Mouse (Mus musculus) cortical plate, adult 2 months (tissue): ENCODE measurements around the gene Elfn2. TPM values are rescaled to one million over a fixed set of nuclear protein-coding genes. Genes with fewer than 3 reads are reported as not detected.

Experiments used
- H3K27ac ChIP-seq: fragments of 200-500 bp; 2 replicates; pipeline ENCODE4 v1.5.1; 2012; ENCODE audit warnings: low read length, control low read depth, inconsistent platforms; ENCODE audit not compliant: insufficient read depth
- H3K4me1 ChIP-seq: fragments of 200-500 bp; 2 replicates; pipeline ENCODE4 v1.6.1; 2011; ENCODE audit warnings: low read length; ENCODE audit not compliant: control insufficient read depth, insufficient read depth
- H3K4me3 ChIP-seq: fragments of 200-500 bp; 2 replicates; pipeline ENCODE4 v1.5.1; 2011; ENCODE audit warnings: mild to moderate bottlenecking, low read length, control low read depth; ENCODE audit not compliant: insufficient read depth
- CTCF ChIP-seq: fragments of 200-500 bp; IDR thresholded peaks from 2 replicates; pipeline ENCODE4 v1.5.1; 2011; ENCODE audit warnings: mild to moderate bottlenecking, control low read depth, low read length; ENCODE audit not compliant: insufficient read depth; ENCODE audit errors: extremely low read depth
- POLR2A ChIP-seq: fragments of 200-500 bp; IDR thresholded peaks from 2 replicates; pipeline ENCODE4 v1.6.1; 2011; ENCODE audit warnings: mild to moderate bottlenecking, low read length, control low read depth; ENCODE audit not compliant: insufficient read depth; ENCODE audit errors: extremely low read depth
- polyA plus RNA-seq: library from polyadenylated mRNA; depleted of rRNA; stranded (reverse); fragments of >200 nt; gene quantifications from 2 replicates; pipeline ENCODE4 v1.2.3, GENCODE M21; 2012

Gene Elfn2
- polyA plus RNA-seq, 1 experiment = 59.2 TPM

DNA sequence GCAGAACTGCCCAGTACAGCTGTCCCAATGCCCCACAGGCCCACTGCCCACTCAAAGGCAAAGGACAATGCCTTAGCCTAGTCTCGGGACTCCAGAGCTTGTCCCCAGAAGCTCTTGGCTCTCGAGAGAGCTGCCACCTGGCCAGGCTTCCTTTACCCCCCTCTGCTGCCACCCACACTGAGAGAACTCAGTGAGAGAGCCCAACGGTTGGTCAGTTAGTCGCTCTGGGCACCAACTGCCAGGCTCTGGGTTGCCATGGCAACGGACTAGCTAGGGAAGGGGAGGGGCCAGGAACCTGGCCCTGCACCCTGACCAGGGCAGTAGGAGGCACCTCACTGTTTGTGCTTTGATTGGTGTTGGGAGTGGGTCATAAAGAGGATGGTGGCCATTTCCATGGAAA is 48.2 kb downstream of the Elfn2 start:
- TF ChIP-seq POLR2A (no peak), CTCF (no peak)
- Histone ChIP-seq H3K4me3 (no peak overlapping the region), H3K4me1 (peaks cover 26% of the 10 kb centered on the region), H3K27ac (no peak overlapping the region)

DNA sequence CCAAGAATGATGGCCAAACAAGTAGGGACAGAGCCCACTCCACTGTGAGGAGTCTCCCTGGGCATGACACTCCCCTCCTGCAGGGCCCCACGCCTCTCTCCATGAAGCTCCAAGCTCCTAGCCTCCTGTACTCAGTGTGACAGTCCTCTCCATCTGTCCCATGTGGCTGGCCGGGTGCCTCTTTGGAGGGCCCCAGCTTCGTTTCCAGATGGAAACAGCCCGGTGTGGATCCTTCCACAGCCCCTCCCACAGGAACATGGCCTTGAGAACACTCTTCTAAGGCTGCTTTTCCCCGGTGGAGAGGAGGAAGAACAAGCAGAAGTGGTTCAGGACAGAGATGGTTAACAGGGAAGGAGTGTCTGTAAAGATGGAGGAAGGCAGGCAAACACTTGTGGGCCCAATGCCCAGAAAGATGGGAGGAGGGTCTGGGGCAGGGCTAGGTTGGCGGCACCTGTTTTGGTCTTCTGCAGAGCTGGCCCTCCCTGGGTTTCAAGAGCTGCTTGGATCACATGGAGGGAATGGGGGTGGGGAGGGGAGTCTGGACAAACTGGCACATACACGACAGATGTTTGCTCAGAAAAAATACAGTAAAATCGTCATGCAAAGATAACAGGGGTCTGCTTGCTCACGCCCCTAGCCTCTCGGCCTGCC is 49.2 kb downstream of the Elfn2 start:
- peaks cover 19% of the 10 kb centered on the region for H3K4me1 ChIP-seq
- H3K4me3 ChIP-seq = no peak overlapping the region
- no peak for TF ChIP-seq CTCF
- no peak for TF ChIP-seq POLR2A
- H3K27ac ChIP-seq = no peak overlapping the region

DNA sequence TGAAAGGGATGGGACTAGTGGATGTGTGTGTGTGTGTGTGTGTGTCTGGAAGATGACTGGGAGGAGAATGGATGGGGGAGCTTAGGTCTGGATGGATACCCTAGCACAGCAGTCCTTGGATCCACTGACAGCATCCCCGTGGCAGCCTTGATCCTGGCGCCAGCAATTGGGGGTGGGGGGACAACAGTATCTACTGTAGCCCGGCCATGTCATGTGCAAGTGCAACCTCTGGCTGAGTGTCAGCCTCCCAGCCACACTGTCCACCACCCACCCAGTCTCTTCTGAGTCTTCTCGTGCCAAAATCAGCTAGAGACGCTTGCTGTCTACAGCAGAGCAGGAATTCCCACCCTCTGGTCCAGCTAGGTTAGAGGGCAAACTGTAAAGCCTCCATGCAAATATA is 54.3 kb downstream of the Elfn2 start:
- no peak for TF ChIP-seq POLR2A
- no peak for TF ChIP-seq CTCF
- no peak overlapping the region for H3K27ac ChIP-seq
- no peak overlapping the region for H3K4me3 ChIP-seq
- peaks cover under 1% of the 10 kb centered on the region; the same call in 1 of the 2 replicates for H3K4me1 ChIP-seq

DNA sequence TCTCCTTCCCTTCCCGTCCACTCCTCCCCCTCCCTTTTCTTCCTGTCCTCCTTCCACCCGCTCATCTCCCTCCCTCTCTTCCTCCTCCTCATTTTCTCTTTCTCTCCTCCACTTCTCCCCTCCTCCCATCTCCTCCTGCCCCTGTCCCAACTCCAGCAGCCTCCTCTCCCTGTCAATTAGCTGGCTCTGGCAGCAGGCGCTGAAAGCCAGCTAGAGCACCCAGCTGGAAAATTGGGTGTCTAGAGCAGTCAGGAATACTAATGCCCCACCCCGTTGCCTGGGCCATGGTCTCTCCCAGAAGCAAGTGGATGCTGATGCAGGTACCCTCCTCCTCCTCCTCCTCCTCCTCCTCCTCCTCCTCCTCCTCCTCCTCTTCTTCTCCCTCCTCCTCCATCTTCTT is 67.4 kb downstream of the Elfn2 start:
- H3K4me1 ChIP-seq = no peaks in the 10 kb centered on the region
- H3K4me3 ChIP-seq = no peak overlapping the region
- no peak overlapping the region for H3K27ac ChIP-seq
- TF ChIP-seq POLR2A (no peak), CTCF (no peak)

DNA sequence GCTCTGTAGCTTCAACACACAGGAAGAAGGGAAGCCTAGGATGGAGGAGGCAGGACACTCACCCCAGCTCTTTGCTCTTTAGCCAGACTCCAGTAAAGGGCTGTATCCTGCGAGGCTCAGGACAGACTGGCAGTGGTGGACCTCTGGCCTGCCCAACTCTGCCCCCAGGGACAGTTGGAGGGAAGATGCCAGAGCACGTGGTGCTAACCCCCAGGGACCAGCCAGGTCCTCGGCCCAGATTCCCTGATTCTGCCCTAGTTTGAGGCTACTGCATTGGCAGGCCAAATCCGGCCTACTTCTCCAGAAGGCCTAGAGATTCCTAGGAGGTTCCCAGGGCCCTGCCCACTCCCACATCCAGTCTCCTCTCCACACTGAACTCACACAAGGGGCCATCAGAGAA is 70.8 kb downstream of the Elfn2 start:
- Histone ChIP-seq H3K4me1 (peaks cover 2% of the 10 kb centered on the region), H3K27ac (no peak overlapping the region), H3K4me3 (no peak overlapping the region)
- no peak for TF ChIP-seq CTCF

DNA sequence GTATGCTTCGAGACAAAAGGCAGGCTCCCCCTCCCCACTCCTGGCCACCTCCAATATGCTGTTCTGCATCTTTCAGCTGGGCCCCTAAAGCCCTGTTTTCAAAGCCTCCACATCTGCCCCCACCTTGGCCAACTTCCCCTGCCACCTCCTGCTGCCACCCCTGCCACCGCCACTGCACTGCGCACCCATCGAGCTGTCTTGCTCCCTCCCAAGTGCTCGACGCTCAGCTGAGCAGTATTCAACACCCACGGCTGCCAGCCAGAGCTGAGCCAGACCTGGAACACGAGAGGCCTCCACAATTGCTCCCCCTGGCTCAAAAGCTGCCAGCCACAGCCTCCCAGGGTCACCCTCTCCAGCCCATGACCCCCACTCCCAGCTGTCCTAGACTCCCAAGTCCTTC is 74.0 kb downstream of the Elfn2 start:
- no peak overlapping the region for H3K4me3 ChIP-seq
- H3K27ac ChIP-seq = no peak overlapping the region
- TF ChIP-seq CTCF = no peak
- no peak for TF ChIP-seq POLR2A
- peaks cover 2% of the 10 kb centered on the region for H3K4me1 ChIP-seq

DNA sequence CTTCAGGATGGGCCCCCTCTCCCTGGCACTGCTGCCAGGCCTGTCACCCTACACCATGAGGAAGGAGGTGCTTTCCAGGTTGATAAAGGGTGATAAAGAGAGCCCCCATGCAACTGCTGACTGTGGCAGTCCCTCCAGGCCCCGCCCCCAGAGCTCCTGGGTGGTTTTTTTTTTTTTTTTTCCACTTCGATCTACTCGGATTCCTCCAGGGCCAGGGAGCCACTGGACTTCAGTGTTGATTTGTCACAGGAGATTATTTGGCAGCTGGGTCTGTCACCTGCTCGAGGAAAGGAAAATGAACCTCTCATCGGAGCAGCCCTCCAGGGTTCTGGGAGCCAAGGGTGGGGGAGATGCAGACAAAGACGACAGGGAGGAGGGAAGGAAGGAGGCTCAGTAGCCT is 74.9 kb downstream of the Elfn2 start:
- Histone ChIP-seq H3K4me3 (no peak overlapping the region), H3K4me1 (peaks cover 2% of the 10 kb centered on the region), H3K27ac (no peak overlapping the region)
- TF ChIP-seq POLR2A (no peak), CTCF (no peak)

DNA sequence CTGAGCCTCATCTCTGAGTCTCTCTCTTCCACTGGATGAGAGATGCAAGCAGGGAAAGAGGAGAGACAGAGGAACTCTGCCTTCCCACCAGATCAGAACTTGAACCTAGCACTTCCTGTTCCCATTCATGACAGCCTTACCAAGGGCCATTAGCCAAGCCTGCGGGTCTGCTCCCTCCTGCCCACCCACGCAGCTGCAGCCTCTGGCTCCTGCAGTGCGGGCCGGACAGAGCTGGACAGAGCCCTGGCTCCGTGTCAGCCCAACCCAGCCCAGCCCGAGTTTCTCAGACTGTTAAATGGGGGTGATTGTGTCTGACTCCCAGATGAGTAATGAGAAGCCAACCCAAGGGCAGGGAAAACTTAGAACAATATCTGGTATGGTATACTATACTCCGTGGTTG is 83.3 kb downstream of the Elfn2 start:
- H3K4me3 ChIP-seq = no peak overlapping the region
- peak overlapping the region; percentile 26; the same call in 1 of the 2 replicates for H3K27ac ChIP-seq
- TF ChIP-seq CTCF = no peak
- no peak for TF ChIP-seq POLR2A
- H3K4me1 ChIP-seq = peaks cover 15% of the 10 kb centered on the region

DNA sequence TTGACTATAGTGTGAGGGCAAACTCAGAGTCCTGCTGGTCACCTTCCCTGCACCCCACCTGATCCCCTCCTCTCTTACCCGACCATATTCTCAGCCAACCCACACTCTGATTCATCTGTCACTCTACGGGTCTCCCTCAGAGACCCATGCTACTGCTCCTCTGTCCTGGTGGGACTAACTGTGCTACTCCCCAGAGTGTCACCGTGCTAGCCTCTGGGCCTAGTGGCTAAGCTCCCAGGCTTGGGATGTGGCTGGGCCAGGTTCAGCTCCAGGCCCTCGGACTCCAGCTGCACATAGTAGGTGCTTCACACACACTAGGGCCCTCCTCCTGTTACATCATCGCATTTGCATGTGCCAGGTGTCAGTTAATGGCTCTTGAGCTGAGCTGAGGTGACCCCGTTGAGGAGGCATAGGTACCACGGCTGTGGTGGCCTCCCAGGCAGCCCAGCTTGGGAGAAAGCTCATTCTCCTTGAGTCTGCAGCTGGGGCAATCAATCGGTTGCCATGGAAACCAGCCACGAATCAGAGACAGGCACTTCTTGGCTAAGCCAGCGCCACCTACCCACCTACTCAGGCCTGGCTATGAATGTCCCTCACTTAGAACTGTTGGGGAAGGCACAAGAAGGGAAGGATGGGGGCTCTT is 84.4 kb downstream of the Elfn2 start:
- Histone ChIP-seq H3K4me1 (peaks cover 15% of the 10 kb centered on the region), H3K27ac (no peak overlapping the region), H3K4me3 (no peak overlapping the region)
- TF ChIP-seq CTCF = no peak
- no peak for TF ChIP-seq POLR2A

DNA sequence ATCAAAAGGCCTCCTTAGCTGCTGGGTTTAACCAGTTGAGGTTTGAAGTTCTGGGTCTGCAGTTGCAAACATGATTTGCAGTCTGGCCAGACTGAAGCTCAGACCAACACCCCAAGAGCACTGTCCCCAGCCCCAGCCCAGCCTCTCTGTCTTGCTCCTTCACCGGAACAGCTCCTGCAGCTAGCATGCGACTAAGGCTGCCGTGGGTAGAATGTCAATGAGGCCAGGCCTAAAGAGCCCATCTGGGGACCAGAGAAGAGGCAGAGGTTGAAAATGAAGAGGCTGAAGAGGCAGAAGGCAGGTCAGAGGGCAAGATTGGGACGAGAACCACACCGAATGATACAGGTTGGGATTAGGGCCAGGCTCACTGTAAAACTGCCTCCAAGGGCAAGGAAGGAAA is 85.2 kb downstream of the Elfn2 start:
- Histone ChIP-seq H3K4me1 (peaks cover 15% of the 10 kb centered on the region), H3K4me3 (no peak overlapping the region), H3K27ac (no peak overlapping the region)
- no peak for TF ChIP-seq CTCF
- no peak for TF ChIP-seq POLR2A
